Mouse (Mus musculus): ENCODE measurements around the gene Noct.

DNA sequence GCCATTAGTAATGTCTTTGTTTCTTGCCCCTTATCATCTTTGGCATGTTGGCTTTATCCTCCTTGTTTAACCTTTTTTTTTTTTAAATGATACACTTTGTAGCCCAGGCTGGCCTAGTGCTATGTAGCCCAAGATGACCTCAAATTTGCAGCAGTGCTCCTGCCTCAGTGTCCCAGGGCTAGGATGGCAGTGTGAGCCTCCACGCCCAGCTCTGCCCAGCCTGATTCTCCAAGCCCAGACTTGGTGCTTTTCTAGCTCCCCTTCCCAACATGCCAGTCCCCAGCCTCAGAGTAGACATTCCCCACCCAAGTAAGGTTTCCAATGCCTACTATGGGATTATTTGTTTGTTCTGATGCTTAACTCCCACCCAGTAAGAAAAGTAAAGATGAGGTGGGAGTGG lies 28.0 kb downstream of the Noct start:
- TF ChIP-seq CTCF (IDR thresholded peaks at IDR 0.05; ENCODE audit: control insufficient read depth, insufficient read depth, low read length) (no peak), POLR2A (IDR thresholded peaks at IDR 0.05; ENCODE audit: borderline replicate concordance, control insufficient read depth, low read depth, low read length) (no peak)

Measured in bone marrow, adult 2 months (tissue).